Mouse (Mus musculus): ENCODE data around the gene Celsr1.

Celsr1 gene

GRCm38 (mm10) chr15:85994906-85995608 is 38.5 kb downstream of the Celsr1 start:
- DNase-seq (ENCODE audit: low spot score) = no peak

- DNase-seq (ENCODE audit: low spot score) = no peak
These were observed 39.5 kb downstream of the Celsr1 start for GRCm38 (mm10) chr15:85993931-85994583.

- DNase-seq (ENCODE audit: low spot score) = no peak
These were observed 40.2 kb downstream of the Celsr1 start for GRCm38 (mm10) chr15:85993386-85993785.

GRCm38 (mm10) chr15:85992125-85992495 is 41.5 kb downstream of the Celsr1 start:
- DNase-seq (ENCODE audit: low spot score) = no peak

GRCm38 (mm10) chr15:85991453-85992124 is 42.0 kb downstream of the Celsr1 start:
- DNase-seq (ENCODE audit: low spot score) = no peak

GRCm38 (mm10) chr15:85990696-85991443 is 42.7 kb downstream of the Celsr1 start:
- DNase-seq (ENCODE audit: low spot score) = no peak

- DNase-seq (ENCODE audit: low spot score) = no peak
These were observed 45.7 kb downstream of the Celsr1 start for GRCm38 (mm10) chr15:85987896-85988295.

- no peak for DNase-seq (ENCODE audit: low spot score)
These were observed 47.4 kb downstream of the Celsr1 start for GRCm38 (mm10) chr15:85986170-85986569.

- no peak for DNase-seq (ENCODE audit: low spot score)
These were observed 48.0 kb downstream of the Celsr1 start for GRCm38 (mm10) chr15:85985601-85986000.

- DNase-seq (ENCODE audit: low spot score) = no peak
These were observed 50.4 kb downstream of the Celsr1 start for GRCm38 (mm10) chr15:85983131-85983530.

- DNase-seq (ENCODE audit: low spot score) = no peak
These were observed 51.2 kb downstream of the Celsr1 start for GRCm38 (mm10) chr15:85982416-85982775.

GRCm38 (mm10) chr15:85981768-85982415 is 51.7 kb downstream of the Celsr1 start:
- peak; percentile 17 for DNase-seq (ENCODE audit: low spot score)

GRCm38 (mm10) chr15:85977086-85977485 is 56.5 kb downstream of the Celsr1 start:
- no peak for DNase-seq (ENCODE audit: low spot score)

GRCm38 (mm10) chr15:85975746-85976145 is 57.8 kb downstream of the Celsr1 start:
- no peak for DNase-seq (ENCODE audit: low spot score)

GRCm38 (mm10) chr15:85971596-85971995 is 62.0 kb downstream of the Celsr1 start:
- no peak for DNase-seq (ENCODE audit: low spot score)

- no peak for DNase-seq (ENCODE audit: low spot score)
These were observed 63.1 kb downstream of the Celsr1 start for GRCm38 (mm10) chr15:85970441-85970840.

- no peak for DNase-seq (ENCODE audit: low spot score)
These were observed 63.8 kb downstream of the Celsr1 start for GRCm38 (mm10) chr15:85969707-85970153.

- DNase-seq (ENCODE audit: low spot score) = no peak
These were observed 64.3 kb downstream of the Celsr1 start for GRCm38 (mm10) chr15:85969291-85969690.

- DNase-seq (ENCODE audit: low spot score) = no peak
These were observed 67.5 kb downstream of the Celsr1 start for GRCm38 (mm10) chr15:85966032-85966431.

- DNase-seq (ENCODE audit: low spot score) = no peak
These were observed 70.2 kb downstream of the Celsr1 start for GRCm38 (mm10) chr15:85963279-85963840.

- DNase-seq (ENCODE audit: low spot score) = no peak
These were observed 70.9 kb downstream of the Celsr1 start for GRCm38 (mm10) chr15:85962691-85963090.

- DNase-seq (ENCODE audit: low spot score) = no peak
These were observed 71.9 kb downstream of the Celsr1 start for GRCm38 (mm10) chr15:85961651-85962050.

All from c-Kit-positive CD71-positive TER-119-positive erythroid progenitor cells, embryonic 14.5 days (primary cell).